Mouse (Mus musculus): ENCODE results near the gene Pcdh15.

Gene Pcdh15

GRCm38 (mm10) chr10:73098966-73099845, at the start of gene Pcdh15:
Gene Pcdh15, plus strand, starts transcription at chr10:73099342.
- DNase-seq (ENCODE audit: low read depth): no peak

GRCm38 (mm10) chr10:73052074-73052473, 47.1 kb upstream of the Pcdh15 start:
- DNase-seq (ENCODE audit: low read depth): no peak

- DNase-seq (ENCODE audit: low read depth): no peak
These were observed 39.4 kb upstream of the Pcdh15 start for GRCm38 (mm10) chr10:73059726-73060230.

DNA sequence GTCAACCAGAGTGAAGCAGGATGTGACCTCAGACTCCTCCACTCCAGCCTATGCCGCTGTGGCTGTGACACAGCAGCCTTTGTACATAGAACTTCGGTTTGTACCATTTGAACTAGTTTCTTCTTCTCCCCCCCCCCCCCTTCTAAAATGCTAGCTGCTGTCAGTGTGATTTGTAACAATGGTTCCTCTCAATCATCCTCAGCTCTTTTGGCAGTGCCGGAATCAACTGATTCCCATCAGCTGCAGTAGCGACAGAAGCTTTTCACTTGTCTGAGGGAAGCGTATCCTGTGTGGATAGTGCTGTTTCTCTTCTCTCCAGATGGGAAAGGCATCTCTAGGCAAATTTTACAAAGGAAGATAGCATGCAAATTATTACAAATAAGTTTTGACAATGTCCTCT, 12.4 kb upstream of the Pcdh15 start:
- no peak for DNase-seq (ENCODE audit: low read depth)

DNA sequence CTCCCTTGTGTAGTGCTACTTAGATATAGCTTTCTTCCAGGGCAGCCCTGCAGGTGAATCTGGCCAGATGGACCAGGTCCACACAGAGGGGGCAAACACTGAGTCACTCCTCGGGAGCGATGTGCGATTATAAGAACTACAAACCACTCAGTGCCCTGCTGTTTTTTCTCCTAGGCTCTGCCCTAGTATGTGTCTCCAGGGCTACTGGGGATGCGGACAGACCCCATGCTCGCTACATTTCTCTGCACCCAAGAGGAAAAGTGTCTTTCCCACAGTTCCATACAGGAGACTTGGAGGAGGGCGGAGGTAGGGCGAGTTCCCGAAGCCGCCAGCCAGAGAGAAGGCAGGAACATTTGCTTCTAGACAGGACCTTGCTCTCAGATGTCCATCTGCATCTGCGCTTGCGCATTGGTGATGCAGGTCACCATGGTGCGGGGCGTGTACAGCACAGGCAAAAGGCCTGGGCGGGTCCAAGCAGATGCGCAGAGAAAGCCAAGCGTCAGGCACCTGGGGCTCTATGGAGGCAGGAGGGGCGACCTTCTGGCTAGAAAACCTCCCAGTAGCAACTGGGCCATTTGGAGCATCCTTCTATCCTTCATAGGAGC, 2.5 kb upstream of the Pcdh15 start:
- no peak for DNase-seq (ENCODE audit: low read depth)

- DNase-seq (ENCODE audit: low read depth): no peak
These were observed 2.0 kb upstream of the Pcdh15 start for GRCm38 (mm10) chr10:73097176-73097575.

DNA sequence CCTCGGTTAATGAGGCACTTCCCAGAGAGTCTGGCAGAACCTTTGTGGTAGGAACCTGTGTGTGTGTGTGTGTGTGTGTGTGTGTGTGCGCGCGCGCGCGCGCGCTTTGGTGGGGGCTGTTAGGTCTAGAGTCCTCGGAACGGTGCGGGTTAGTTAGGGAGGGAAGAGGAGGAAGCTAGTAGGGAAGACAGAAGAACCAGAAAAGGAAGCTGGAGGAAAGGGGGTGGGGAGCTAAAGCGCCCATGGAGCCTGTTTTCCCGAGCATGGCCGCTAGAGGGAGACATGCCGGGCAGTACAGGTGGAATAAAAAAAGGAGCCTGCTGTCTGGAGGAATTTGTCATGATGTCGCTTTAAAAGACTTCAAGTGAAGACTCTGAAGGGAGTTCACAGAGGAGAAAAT, 1.2 kb upstream of the Pcdh15 start:
- no peak for DNase-seq (ENCODE audit: low read depth)

GRCm38 (mm10) chr10:73099846-73100241, 702 bp downstream of the Pcdh15 start:
- no peak for DNase-seq (ENCODE audit: low read depth)

DNA sequence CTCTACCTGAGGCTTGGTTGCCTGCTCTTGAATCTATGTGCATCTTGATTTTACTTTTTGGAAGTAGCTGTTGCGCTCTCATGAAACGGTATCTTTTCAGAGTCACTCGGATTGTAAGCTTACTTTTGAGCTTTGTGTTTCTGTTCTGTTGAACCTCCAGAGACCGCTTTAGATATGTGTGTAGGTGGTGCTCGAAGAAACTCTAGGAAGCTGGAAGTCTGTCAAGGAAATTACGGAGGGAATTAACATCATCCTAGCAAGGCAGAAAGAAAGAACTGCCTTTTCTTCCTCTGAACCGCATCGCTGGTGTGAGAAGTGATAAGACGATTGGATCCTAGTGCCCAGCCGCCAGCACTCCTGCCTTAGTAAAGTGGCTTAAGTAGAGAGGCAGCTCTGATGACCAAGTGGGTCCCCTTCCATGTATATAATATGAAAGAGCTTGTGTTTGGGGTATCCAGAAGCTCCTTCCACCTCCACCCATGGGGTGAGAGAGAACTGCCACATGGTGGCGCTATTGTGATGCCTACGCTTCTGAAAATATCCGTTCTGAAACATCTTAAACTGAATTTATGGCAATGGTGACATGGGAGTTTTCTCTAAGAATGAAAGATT, 4.3 kb downstream of the Pcdh15 start:
- peak; percentile 9 for DNase-seq (ENCODE audit: low read depth)

DNA sequence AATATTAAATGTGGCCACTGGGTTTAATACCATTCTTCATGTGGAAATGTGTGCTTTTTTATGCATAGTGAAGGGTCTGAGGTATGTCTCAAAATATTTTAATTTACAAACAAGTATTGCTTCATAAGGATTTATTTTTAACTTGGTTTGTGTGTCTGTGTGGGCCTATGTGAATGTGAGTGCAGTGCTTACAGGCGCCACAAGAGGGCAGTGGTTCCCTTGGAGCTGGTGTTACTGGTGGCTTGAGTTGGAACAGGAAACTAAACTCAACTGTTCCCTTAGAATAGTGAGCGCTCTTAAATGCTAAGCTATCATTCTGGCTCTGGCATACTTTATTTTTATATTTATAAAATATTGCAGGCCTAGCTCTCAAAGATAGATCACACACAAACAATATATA, 6.8 kb downstream of the Pcdh15 start:
- peak; percentile 47 for DNase-seq (ENCODE audit: low read depth)

DNA sequence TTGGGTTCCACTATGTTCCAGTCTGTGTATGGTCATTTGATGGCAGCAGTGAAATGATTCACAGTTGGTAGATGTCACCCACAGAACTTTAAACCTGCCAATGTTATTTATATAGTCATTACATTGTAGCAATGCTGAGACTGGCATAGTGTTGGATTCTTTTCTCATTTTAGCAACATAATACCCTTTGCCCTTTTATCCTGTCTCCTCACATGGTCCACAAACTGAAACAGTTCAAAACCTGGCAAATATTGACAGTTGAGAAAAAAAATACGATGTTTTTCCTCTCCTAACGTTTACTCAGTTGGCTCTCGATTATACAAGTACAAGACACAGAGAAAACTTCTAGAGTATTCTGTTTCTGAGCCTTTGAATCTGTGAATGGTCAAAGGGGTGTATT, 38.8 kb downstream of the Pcdh15 start:
- DNase-seq (ENCODE audit: low read depth): no peak

- DNase-seq (ENCODE audit: low read depth): no peak
These were observed 48.4 kb downstream of the Pcdh15 start for GRCm38 (mm10) chr10:73147543-73147942.

DNA sequence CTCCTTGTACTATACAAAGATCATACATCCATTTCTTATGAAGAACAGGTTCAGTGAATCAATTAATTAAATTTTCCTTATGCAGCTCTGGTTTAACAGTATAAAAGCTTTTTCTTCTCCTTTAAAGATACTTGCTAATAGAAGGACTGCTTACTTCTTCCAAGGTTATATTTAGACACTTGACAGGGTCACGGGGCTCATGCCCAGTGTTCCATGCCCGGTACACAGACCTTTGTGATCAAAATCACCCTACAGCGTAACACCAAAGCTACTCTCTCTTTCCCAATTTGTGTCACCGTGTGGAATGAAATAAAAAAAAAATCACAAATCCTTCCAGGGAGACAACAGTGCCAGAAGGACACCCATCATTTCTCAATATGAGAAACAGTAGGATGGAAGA, 48.8 kb downstream of the Pcdh15 start:
- no peak for DNase-seq (ENCODE audit: low read depth)

GRCm38 (mm10) chr10:73154544-73154943, 55.4 kb downstream of the Pcdh15 start:
- no peak for DNase-seq (ENCODE audit: low read depth)

- no peak for DNase-seq (ENCODE audit: low read depth)
These were observed 62.6 kb downstream of the Pcdh15 start for GRCm38 (mm10) chr10:73161757-73162156.

GRCm38 (mm10) chr10:73216001-73216400, 116.9 kb downstream of the Pcdh15 start:
- no peak for DNase-seq (ENCODE audit: low read depth)

DNA sequence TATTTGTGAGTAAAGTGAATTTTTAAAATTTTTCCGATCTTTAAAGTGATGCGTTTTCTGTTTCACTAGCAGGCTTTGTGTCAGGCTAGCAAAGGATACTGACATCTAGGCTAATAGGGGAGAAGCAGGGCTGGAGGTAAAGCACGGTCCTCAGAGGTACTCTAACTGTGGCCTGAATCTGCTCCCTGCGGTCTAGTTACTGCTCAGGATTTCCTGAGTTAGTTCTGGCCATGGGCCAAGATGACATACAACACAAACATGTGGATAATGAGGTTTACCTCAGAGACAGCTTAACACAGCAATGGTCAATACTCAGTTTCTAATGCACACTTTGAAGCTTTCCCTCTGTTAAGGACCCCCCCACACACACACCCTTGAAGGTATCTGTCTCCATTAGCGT, 143.2 kb downstream of the Pcdh15 start:
- DNase-seq (ENCODE audit: low read depth): peak; percentile 68

DNA sequence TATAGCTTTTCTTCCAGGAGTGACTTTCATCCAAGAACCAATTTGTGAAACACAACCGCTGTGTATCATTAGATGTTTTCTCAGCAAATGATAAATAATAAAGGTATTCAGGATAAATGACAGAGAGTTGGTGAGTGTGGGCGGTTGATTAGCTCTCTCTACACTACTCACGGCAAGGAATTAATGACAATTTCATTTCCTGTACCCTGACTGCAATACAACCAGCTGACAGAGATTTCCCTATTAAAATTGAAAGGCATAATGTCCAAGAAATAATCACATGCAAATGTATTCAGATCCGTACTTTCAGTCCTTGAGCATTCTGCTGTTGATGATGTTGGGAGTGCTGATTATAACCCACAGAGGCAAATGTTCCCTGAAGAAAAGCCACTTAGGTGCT, 181.3 kb downstream of the Pcdh15 start:
- no peak for DNase-seq (ENCODE audit: low read depth)

DNA sequence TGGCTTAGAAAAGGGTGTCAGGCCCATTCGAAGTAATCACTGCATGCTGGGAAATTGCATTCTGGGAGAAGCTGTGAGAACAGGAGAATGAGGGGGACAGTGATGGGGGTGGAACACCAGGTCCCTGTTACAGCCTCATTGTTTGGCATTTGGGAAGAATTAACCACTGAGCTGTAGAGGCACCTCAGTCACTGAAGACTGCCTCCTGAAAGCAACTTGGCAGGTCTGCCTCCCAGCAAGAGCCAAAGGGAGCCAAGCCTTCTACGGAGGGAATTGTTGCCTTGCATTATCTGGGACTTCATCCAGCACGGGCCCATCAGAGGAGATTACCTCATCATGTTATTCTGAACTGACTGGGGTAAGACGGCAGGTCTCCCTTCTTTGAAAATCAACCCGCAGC, 197.3 kb downstream of the Pcdh15 start:
- no peak for DNase-seq (ENCODE audit: low read depth)

DNA sequence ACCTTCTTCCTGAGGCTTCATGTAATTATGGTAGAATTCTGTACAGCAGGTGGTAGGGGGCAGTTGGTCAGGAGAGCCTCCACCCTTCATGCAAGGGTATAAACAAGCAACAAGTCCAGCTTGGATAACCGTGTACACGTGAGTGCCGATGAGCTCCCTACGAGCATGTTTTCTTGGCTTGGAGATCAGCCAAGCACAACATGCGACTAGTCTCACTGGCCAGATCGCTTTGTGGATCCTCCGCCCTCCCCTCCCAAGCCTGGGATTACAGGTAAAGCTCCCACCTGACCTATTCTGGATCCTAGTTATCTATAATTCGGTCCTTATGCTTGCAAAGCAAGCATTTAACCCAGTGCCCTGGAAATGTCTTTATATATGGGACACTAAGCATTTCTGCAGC, 202.8 kb downstream of the Pcdh15 start:
- no peak for DNase-seq (ENCODE audit: low read depth)

GRCm38 (mm10) chr10:73306677-73307076, 207.5 kb downstream of the Pcdh15 start:
- DNase-seq (ENCODE audit: low read depth): no peak

DNA sequence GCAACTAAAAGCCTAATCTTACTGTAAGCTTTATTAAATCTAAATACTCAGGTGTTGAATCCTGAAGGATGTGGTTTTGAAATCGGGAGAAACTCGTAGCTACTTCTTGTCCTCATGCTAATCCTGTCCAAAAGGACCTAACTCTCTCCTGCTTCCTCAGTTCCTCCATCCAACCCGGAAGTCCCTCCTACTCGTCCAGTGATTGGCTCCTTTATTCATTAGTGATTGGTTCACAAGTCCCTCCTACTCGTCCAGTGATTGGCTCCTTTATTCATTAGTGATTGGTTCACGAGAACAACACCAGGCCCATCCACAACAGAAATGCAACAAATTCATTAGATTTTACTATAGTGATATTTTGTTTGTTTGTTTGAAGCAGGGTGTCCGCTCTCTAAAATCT, 227.7 kb downstream of the Pcdh15 start:
- no peak for DNase-seq (ENCODE audit: low read depth)

GRCm38 (mm10) chr10:73333426-73333825, 234.3 kb downstream of the Pcdh15 start:
- no peak for DNase-seq (ENCODE audit: low read depth)
